Mouse (Mus musculus) CH12.LX (cell line): ENCODE data around the gene Dctn3.

Experiments used
- CHD1 ChIP-seq: IDR thresholded peaks from 2 replicates; pipeline ENCODE4 v1.6.1; 2012; ENCODE audit warnings: low read depth, low read length, improper control_type of control experiment, inconsistent platforms
- E2F4 ChIP-seq: IDR thresholded peaks from 2 replicates; pipeline ENCODE4 v1.6.1; 2011; ENCODE audit warnings: low read depth, low read length, improper control_type of control experiment; ENCODE audit not compliant: insufficient replicate concordance
- HCFC1 ChIP-seq: IDR thresholded peaks from 2 replicates; pipeline ENCODE4 v1.6.1; 2012; ENCODE audit warnings: low read depth, mild to moderate bottlenecking, inconsistent platforms, low read length, improper control_type of control experiment

DNA sequence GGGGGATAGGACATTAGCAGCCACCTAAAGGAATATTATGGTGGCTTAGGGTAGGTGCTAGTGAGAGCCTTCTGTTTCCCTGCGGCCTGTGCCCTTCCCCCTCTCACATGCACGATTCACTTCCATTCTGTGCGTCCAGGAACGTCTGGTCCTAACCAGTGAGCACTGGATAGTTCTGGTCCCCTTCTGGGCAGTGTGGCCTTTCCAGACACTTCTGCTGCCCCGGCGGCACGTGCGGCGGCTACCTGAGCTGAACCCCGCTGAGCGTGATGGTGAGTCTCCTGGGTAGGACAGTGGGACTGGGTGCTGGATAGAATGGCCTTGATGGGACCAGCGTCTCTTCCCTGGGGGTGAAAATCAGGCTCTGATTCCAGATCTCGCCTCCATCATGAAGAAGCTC, 34.4 kb upstream of the Dctn3 start:
- TF ChIP-seq HCFC1 (no peak), CHD1 (no peak), E2F4 (no peak)
